ENCODE assay signal across 25 mouse cellular contexts in the genomic region with DNA sequence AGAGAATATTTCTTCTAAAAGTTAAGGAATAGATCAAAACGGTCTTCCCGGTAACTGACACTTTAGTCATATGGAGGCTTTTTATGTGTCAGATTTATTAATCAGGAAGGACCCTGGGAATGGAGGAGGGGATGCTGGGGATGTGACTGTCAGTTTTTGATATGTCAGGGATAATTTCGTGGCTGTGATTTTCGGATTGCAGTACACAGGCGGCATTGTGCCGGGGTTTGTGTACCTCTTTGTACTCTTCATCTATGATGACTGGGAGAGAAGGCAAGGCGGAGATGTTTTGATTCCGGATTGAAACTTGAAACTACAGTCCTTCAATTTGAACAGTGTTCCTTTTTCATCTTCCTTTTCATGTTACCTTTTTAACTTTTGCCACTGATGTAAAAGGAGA.
A peak's percentile ranks its signal among the peaks of the same experiment; 100 is the strongest.
DNase-seq lines count a peak whose midpoint lies in the region; ATAC-seq and TF ChIP-seq lines count a peak whose summit lies in the region.
"Had no signal": no experiment of that assay in that cellular context is flagged by ENCODE, and none has a peak within 500 bp of the region (broad histone marks: within the 10 kb centered on the region; RNA-seq: fewer than 3 reads in every experiment).

No protein-coding gene starts in this region.

- H3K4me2 ChIP-seq in midbrain, embryonic 13.5 days (replicated peaks) = no peak overlapping the region
- H3K4me2 ChIP-seq in midbrain, embryonic 15.5 days = no peak overlapping the region; the same call in 1 of the 2 replicates
- H3K4me2 ChIP-seq: embryonic facial prominence, embryonic 12.5 days; forebrain, embryonic 12.5 days; heart, embryonic 11.5 days; hindbrain, embryonic 12.5 days; hindbrain, embryonic 15.5 days had no signal

- no peaks in the 10 kb centered on the region for H3K27me3 ChIP-seq in midbrain, embryonic 13.5 days
- H3K27me3 ChIP-seq in midbrain, embryonic 10.5 days (ENCODE audit: low read depth, poor library complexity, severe bottlenecking) = no peaks in the 10 kb centered on the region
- H3K27me3 ChIP-seq in embryonic facial prominence, embryonic 10.5 days (replicated peaks; ENCODE audit: low read depth, poor library complexity, severe bottlenecking) = no peaks in the 10 kb centered on the region
- no peaks in the 10 kb centered on the region for H3K27me3 ChIP-seq in midbrain, embryonic 15.5 days (replicated peaks)
- H3K27me3 ChIP-seq: embryonic facial prominence, embryonic 12.5 days; forebrain, embryonic 12.5 days; hindbrain, embryonic 12.5 days; hindbrain, embryonic 15.5 days had no signal

- 63% methylated on average over 8 of the region's 8 CpGs for WGBS in midbrain, embryonic 13.5 days
- WGBS in midbrain, embryonic 10.5 days = 88% methylated on average over 8 of the region's 8 CpGs
- WGBS in embryonic facial prominence, embryonic 10.5 days = 58% methylated on average over 8 of the region's 8 CpGs
- 51% methylated on average over 8 of the region's 8 CpGs for WGBS in midbrain, embryonic 15.5 days

- no peaks in the 10 kb centered on the region for H3K36me3 ChIP-seq in midbrain, embryonic 13.5 days
- H3K36me3 ChIP-seq in midbrain, embryonic 10.5 days = no peaks in the 10 kb centered on the region
- no peaks in the 10 kb centered on the region for H3K36me3 ChIP-seq in embryonic facial prominence, embryonic 10.5 days (replicated peaks)
- H3K36me3 ChIP-seq in midbrain, embryonic 15.5 days (replicated peaks) = no peaks in the 10 kb centered on the region
- H3K36me3 ChIP-seq: embryonic facial prominence, embryonic 12.5 days; forebrain, embryonic 12.5 days; hindbrain, embryonic 12.5 days; hindbrain, embryonic 15.5 days had no signal

- TF ChIP-seq POLR2A in brain, embryonic 14.5 days (IDR thresholded peaks at IDR 0.05; ENCODE audit: borderline replicate concordance, extremely low read depth, insufficient read depth, insufficient read length, poor library complexity, severe bottlenecking) = no peak

- DNase-seq in midbrain, embryonic 10.5 days (ENCODE audit: low spot score) = no peak
- DNase-seq in brain, embryonic 14.5 days (ENCODE audit: low read depth) = peak; percentile 42
- DNase-seq in embryonic facial prominence, embryonic 10.5 days (ENCODE audit: low spot score) = peak; percentile 19
- DNase-seq in thymus, postnatal 10 days (ENCODE audit: low spot score in 2 of 2) = no peak
- no peak for DNase-seq in lung, postnatal 14 days
- DNase-seq: adrenal gland, adult 2 months; adrenal gland, postnatal 14 days; cerebellum, adult 11-12 months; cerebellum, adult 8-10 months; cerebellum, postnatal 10 days; cerebellum, postnatal 36 days; embryo, embryonic 11 days; gastrocnemius, adult 2 months; gastrocnemius, postnatal 14 days; heart, adult 11 months had no signal

- no peak overlapping the region for H3K9ac ChIP-seq in midbrain, embryonic 13.5 days (replicated peaks)
- H3K9ac ChIP-seq in midbrain, embryonic 15.5 days = no peak overlapping the region
- H3K9ac ChIP-seq: embryonic facial prominence, embryonic 12.5 days; forebrain, embryonic 12.5 days; forebrain, postnatal 0 days; hindbrain, embryonic 12.5 days; hindbrain, embryonic 15.5 days had no signal

- no peak overlapping the region for H3K27ac ChIP-seq in midbrain, embryonic 13.5 days
- H3K27ac ChIP-seq in midbrain, embryonic 10.5 days (replicated peaks) = no peak overlapping the region
- no peak overlapping the region for H3K27ac ChIP-seq in embryonic facial prominence, embryonic 10.5 days (replicated peaks)
- no peak overlapping the region for H3K27ac ChIP-seq in midbrain, embryonic 15.5 days
- H3K27ac ChIP-seq: embryonic facial prominence, embryonic 12.5 days; forebrain, embryonic 12.5 days; gastrocnemius, adult 2 months; hindbrain, embryonic 12.5 days; hindbrain, embryonic 15.5 days had no signal

- H3K4me3 ChIP-seq in midbrain, embryonic 13.5 days (replicated peaks) = no peak overlapping the region
- H3K4me3 ChIP-seq in midbrain, embryonic 10.5 days = no peak overlapping the region
- H3K4me3 ChIP-seq in embryonic facial prominence, embryonic 10.5 days = no peak overlapping the region
- H3K4me3 ChIP-seq in midbrain, embryonic 15.5 days = no peak overlapping the region
- H3K4me3 ChIP-seq: embryonic facial prominence, embryonic 12.5 days; erythroblast, embryonic 14.5 days; forebrain, embryonic 12.5 days; gastrocnemius, adult 2 months; hindbrain, embryonic 12.5 days; hindbrain, embryonic 15.5 days had no signal

- TF ChIP-seq CTCF in brain, embryonic 14.5 days (IDR thresholded peaks at IDR 0.05; ENCODE audit: borderline replicate concordance, extremely low read depth, insufficient read depth, insufficient read length) = no peak

- no peaks in the 10 kb centered on the region for H3K4me1 ChIP-seq in midbrain, embryonic 13.5 days (replicated peaks)
- peaks cover 13% of the 10 kb centered on the region; the same call in 1 of the 2 replicates for H3K4me1 ChIP-seq in midbrain, embryonic 10.5 days
- H3K4me1 ChIP-seq in embryonic facial prominence, embryonic 10.5 days = peaks cover 9% of the 10 kb centered on the region; the same call in 1 of the 2 replicates
- H3K4me1 ChIP-seq in midbrain, embryonic 15.5 days = no peaks in the 10 kb centered on the region
- H3K4me1 ChIP-seq: embryonic facial prominence, embryonic 12.5 days; forebrain, embryonic 12.5 days; hindbrain, embryonic 12.5 days; hindbrain, embryonic 15.5 days had no signal

- ATAC-seq in midbrain, embryonic 13.5 days = 0 out of 2 replicates have a peak, but pooled peaks have one; percentile 20
- peak; percentile 65; the same call in 1 of the 2 replicates for ATAC-seq in midbrain, embryonic 15.5 days (replicated peaks)
- ATAC-seq: CD4-positive, CD25-positive, alpha-beta regulatory T cell, adult 4 months; forebrain, postnatal 0 days had no signal

- no peaks in the 10 kb centered on the region for H3K9me3 ChIP-seq in midbrain, embryonic 13.5 days
- no peaks in the 10 kb centered on the region for H3K9me3 ChIP-seq in midbrain, embryonic 10.5 days (replicated peaks)
- no peaks in the 10 kb centered on the region for H3K9me3 ChIP-seq in embryonic facial prominence, embryonic 10.5 days
- H3K9me3 ChIP-seq in midbrain, embryonic 15.5 days = no peaks in the 10 kb centered on the region
- H3K9me3 ChIP-seq: embryonic facial prominence, embryonic 12.5 days; forebrain, embryonic 12.5 days; hindbrain, embryonic 12.5 days; hindbrain, embryonic 15.5 days had no signal

Comparison
In these comparisons a context has a peak if more than half of its experiments do, and no peak if none do; other contexts are left out.
1. DNase-seq: peak in brain, embryonic 14.5 days (single experiment) and embryonic facial prominence, embryonic 10.5 days (single experiment); none in midbrain, embryonic 10.5 days (single experiment), thymus, postnatal 10 days (0 of 2) and lung, postnatal 14 days (single experiment).